Mouse (Mus musculus): ENCODE measurements at regions not wholly inside any gene's neighbourhood (a gene's known extent, or its start where the extent isn't known, plus 50 kb on each side); places are given as distances from the start of the nearest gene placed in this dataset.

DNA sequence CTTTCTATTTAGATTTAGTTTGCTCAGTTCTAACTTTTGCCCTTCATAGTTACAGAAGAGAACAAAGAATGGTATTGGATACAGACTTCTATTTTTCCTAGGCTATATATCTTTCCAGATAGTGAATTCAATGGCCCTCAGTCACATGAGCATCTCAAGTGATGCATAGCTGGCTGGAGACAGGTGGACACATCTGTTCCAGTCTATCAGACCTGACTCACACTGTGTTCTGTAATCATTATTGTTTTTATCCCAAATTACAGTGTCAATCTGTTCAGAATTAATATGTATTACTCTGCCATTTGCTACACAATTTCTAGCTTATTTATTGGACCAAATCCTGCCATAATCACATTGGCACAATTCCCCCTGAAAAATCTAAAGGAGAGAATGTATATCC is 298.0 kb upstream of the Foxg1 start:
- TF ChIP-seq CTCF (conservative IDR thresholded peaks at IDR 0.05; ENCODE audit: insufficient read depth, insufficient read length, low read depth, low read length) (no peak), POLR2A (IDR thresholded peaks at IDR 0.05; ENCODE audit: low read depth, low read length) (no peak)

All from kidney, adult 2 months (tissue).